Mouse (Mus musculus): Measurements from ENCODE around the gene Skap2. TPM values are rescaled to one million over a fixed set of nuclear protein-coding genes. Genes with fewer than 3 reads are reported as not detected.
A peak's percentile ranks its signal among the peaks of the same experiment; 100 is the strongest.

Skap2 gene
- total and polyA plus RNA-seq, 2 experiments from 2014 or later: 11.5 to 12.5 TPM

GRCm38 (mm10) chr6:51956048-51956792, 56.1 kb downstream of the Skap2 start:
- 79% methylated on average over 4 of the region's 4 CpGs for whole genome bisulfite sequencing
- Histone ChIP-seq H3K27me3 (ENCODE audit: insufficient read depth, low read length) (no peaks in the 10 kb centered on the region), H3K4me2 (ENCODE audit: low read depth, low read length, poor library complexity, severe bottlenecking) (no peak overlapping the region), H3K4me3 (ENCODE audit: low read depth, low read length) (no peak overlapping the region), H3K9ac (replicated peaks; ENCODE audit: low read length, poor library complexity, severe bottlenecking) (no peak overlapping the region), H3K36me3 (ENCODE audit: insufficient read depth, low read length) (no peaks in the 10 kb centered on the region), H3K4me1 (ENCODE audit: insufficient read depth, low read length) (no peaks in the 10 kb centered on the region), H3K27ac (ENCODE audit: low read depth, low read length) (no peak overlapping the region), H3K9me3 (ENCODE audit: low read length) (no peaks in the 10 kb centered on the region)
- no peak for TF ChIP-seq CTCF (IDR thresholded peaks at IDR 0.05)
- DNase-seq (ENCODE audit: low spot score) (no peak), ATAC-seq (ENCODE audit: low FRiP score) (no peak)

GRCm38 (mm10) chr6:51947661-51948060, 64.7 kb downstream of the Skap2 start:
- Histone ChIP-seq H3K36me3 (ENCODE audit: insufficient read depth, low read length) (no peaks in the 10 kb centered on the region), H3K4me1 (ENCODE audit: insufficient read depth, low read length) (no peaks in the 10 kb centered on the region), H3K27me3 (ENCODE audit: insufficient read depth, low read length) (0 out of 2 replicates have a peak, but pooled peaks cover 5% of the 10 kb centered on the region), H3K9ac (replicated peaks; ENCODE audit: low read length, poor library complexity, severe bottlenecking) (no peak overlapping the region), H3K9me3 (ENCODE audit: low read length) (no peaks in the 10 kb centered on the region), H3K27ac (ENCODE audit: low read depth, low read length) (no peak overlapping the region), H3K4me3 (ENCODE audit: low read depth, low read length) (no peak overlapping the region), H3K4me2 (ENCODE audit: low read depth, low read length, poor library complexity, severe bottlenecking) (no peak overlapping the region)
- ATAC-seq (ENCODE audit: low FRiP score) (no peak), DNase-seq (ENCODE audit: low spot score) (no peak)
- TF ChIP-seq CTCF (IDR thresholded peaks at IDR 0.05): no peak

DNA sequence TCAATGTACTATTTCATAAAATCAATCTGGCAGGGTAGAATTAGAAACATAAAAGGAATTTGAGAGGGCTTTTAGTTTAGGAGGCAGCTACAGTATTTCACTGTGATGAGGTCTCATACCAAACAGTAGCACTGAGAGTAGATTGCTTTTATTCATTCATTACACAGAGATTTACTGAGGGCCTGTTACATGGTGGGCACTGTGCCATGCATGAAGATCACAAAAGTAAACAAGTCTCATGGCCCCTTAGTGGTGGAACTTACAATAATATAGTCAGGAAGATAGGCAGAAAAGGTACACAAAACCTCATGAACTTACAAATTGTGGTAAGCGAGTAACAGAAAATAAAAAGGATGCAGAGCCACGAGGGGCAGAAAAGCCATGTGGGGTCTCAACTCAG, 67.4 kb downstream of the Skap2 start:
- TF ChIP-seq CTCF (IDR thresholded peaks at IDR 0.05): no peak
- no peak overlapping the region for H3K9ac ChIP-seq (replicated peaks; ENCODE audit: low read length, poor library complexity, severe bottlenecking)
- H3K4me3 ChIP-seq (ENCODE audit: low read depth, low read length): no peak overlapping the region
- H3K27ac ChIP-seq (ENCODE audit: low read depth, low read length): no peak overlapping the region
- ATAC-seq (ENCODE audit: low FRiP score) (no peak), DNase-seq (ENCODE audit: low spot score) (no peak)
- H3K4me2 ChIP-seq (ENCODE audit: low read depth, low read length, poor library complexity, severe bottlenecking): no peak overlapping the region
- no peaks in the 10 kb centered on the region for H3K9me3 ChIP-seq (ENCODE audit: low read length)
- WGBS: 81% methylated on average over 2 of the region's 2 CpGs
- peaks cover 19% of the 10 kb centered on the region; the same call in 1 of the 2 replicates for H3K27me3 ChIP-seq (ENCODE audit: insufficient read depth, low read length)
- no peaks in the 10 kb centered on the region for H3K4me1 ChIP-seq (ENCODE audit: insufficient read depth, low read length)
- no peaks in the 10 kb centered on the region for H3K36me3 ChIP-seq (ENCODE audit: insufficient read depth, low read length)

DNA sequence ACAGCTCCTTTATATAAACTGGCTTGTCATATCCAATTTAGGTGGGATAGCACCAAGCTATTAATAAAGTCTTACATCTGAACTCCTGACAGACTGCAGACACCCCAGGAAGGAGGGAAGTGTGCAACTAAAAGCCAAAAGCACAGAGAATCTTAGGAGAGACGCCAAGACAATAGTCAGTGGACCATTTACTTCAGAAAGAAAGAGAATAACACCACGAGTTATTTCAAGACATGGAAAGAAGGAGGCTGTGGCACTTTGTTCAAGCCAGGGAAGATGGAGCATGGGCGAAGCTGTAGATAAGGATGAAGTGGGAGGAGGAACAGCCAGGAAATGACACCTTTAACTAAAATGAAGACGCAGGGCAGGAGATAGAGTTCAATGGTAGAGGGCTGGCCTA, 78.4 kb downstream of the Skap2 start:
- Histone ChIP-seq H3K27me3 (ENCODE audit: insufficient read depth, low read length) (peaks cover 42% of the 10 kb centered on the region), H3K9me3 (ENCODE audit: low read length) (0 out of 2 replicates have a peak, but pooled peaks cover 3% of the 10 kb centered on the region), H3K4me2 (ENCODE audit: low read depth, low read length, poor library complexity, severe bottlenecking) (no peak overlapping the region), H3K4me1 (ENCODE audit: insufficient read depth, low read length) (no peaks in the 10 kb centered on the region), H3K4me3 (ENCODE audit: low read depth, low read length) (no peak overlapping the region), H3K27ac (ENCODE audit: low read depth, low read length) (no peak overlapping the region), H3K36me3 (ENCODE audit: insufficient read depth, low read length) (no peaks in the 10 kb centered on the region), H3K9ac (replicated peaks; ENCODE audit: low read length, poor library complexity, severe bottlenecking) (no peak overlapping the region)
- 68% methylated on average over 4 of the region's 4 CpGs for WGBS
- no peak for TF ChIP-seq CTCF (IDR thresholded peaks at IDR 0.05)
- DNase-seq (ENCODE audit: low spot score) (no peak), ATAC-seq (ENCODE audit: low FRiP score) (no peak)

DNA sequence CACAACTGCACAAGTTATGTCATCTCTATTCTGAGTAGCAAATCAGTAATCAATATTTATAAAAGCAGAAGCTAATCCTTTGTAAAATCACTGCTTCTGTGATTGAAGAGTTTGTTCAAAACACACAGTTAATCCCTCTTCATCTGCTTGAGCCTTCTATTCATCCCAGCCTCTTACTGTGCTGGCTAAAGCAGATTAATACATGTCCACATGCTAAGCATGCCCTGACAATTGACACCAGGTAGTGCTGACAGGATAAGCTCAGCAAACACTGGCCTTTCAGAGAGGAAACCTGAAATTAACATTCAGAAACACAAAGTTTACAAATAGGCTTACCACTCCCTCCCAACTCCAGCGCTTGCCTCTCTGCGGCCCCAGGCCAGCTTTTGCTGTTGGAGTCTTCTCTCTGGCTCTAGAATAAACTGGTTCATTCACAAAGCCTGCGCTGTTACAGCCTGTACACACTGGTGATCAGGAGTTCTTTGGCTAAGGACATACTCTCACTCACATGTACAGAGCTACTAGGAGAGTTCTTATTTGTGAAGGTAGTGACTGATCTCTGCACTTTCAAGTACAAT, 79.2 kb downstream of the Skap2 start:
- TF ChIP-seq CTCF (IDR thresholded peaks at IDR 0.05): no peak
- Histone ChIP-seq H3K4me1 (ENCODE audit: insufficient read depth, low read length) (no peaks in the 10 kb centered on the region), H3K27ac (ENCODE audit: low read depth, low read length) (no peak overlapping the region), H3K9me3 (ENCODE audit: low read length) (0 out of 2 replicates have a peak, but pooled peaks cover 3% of the 10 kb centered on the region), H3K4me3 (ENCODE audit: low read depth, low read length) (no peak overlapping the region), H3K27me3 (ENCODE audit: insufficient read depth, low read length) (peaks cover 42% of the 10 kb centered on the region), H3K36me3 (ENCODE audit: insufficient read depth, low read length) (no peaks in the 10 kb centered on the region), H3K9ac (replicated peaks; ENCODE audit: low read length, poor library complexity, severe bottlenecking) (no peak overlapping the region), H3K4me2 (ENCODE audit: low read depth, low read length, poor library complexity, severe bottlenecking) (no peak overlapping the region)
- WGBS: 17% methylated on average over 3 of the region's 3 CpGs
- DNase-seq (ENCODE audit: low spot score): peak; percentile 30
- no peak for ATAC-seq (ENCODE audit: low FRiP score)

DNA sequence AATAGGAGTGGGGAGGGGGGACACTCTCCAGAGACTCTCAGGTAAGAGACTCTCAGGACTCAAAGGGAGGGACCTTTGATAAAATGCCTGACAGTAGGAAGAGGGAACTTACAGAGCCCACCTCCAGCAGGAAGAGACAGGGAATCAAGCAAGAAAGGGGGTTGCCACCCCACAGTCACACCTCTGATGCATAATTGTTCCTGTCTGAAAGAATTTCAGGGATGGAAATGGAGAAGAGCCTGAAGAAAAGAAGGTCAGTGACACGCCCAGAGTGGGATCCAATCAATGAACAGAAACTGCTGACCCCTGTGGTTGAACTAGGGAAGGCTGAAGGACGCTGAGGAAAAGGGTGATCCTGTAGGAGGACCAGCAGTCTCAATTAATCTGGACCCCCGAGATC, 85.2 kb downstream of the Skap2 start:
- no peak for ATAC-seq (ENCODE audit: low FRiP score)
- H3K4me2 ChIP-seq (ENCODE audit: low read depth, low read length, poor library complexity, severe bottlenecking): no peak overlapping the region
- peaks cover 44% of the 10 kb centered on the region for H3K27me3 ChIP-seq (ENCODE audit: insufficient read depth, low read length)
- no peak overlapping the region for H3K4me3 ChIP-seq (ENCODE audit: low read depth, low read length)
- TF ChIP-seq CTCF (IDR thresholded peaks at IDR 0.05): no peak
- no peak overlapping the region for H3K9ac ChIP-seq (replicated peaks; ENCODE audit: low read length, poor library complexity, severe bottlenecking)
- no peaks in the 10 kb centered on the region for H3K4me1 ChIP-seq (ENCODE audit: insufficient read depth, low read length)
- H3K9me3 ChIP-seq (ENCODE audit: low read length): no peaks in the 10 kb centered on the region
- DNase-seq (ENCODE audit: low spot score): no peak
- 63% methylated on average over 3 of the region's 3 CpGs for WGBS
- H3K27ac ChIP-seq (ENCODE audit: low read depth, low read length): no peak overlapping the region
- H3K36me3 ChIP-seq (ENCODE audit: insufficient read depth, low read length): no peaks in the 10 kb centered on the region
